Mouse (Mus musculus) embryonic facial prominence, embryonic 15.5 days (tissue): ENCODE measurements around the gene Xylt2. TPM values are rescaled to one million over a fixed set of nuclear protein-coding genes. Genes with fewer than 3 reads are reported as not detected.
A peak's percentile ranks its signal among the peaks of the same experiment; 100 is the strongest.
"Not testable (repeated sequence)": the region's sequence is repeated elsewhere in the genome, so short reads cannot be mapped to it uniquely, and the experiment has no call there.

Experiments used
- ATAC-seq: fragments of 200-750 bp; cut with Nextera tagmentation; 2 replicates; pipeline ENCODE4 v1.8.0; 2017; ENCODE audit warnings: low read depth, moderate TSS enrichment; ENCODE audit not compliant: insufficient number of reproducible peaks, low FRiP score, low TSS enrichment
- H3K27ac ChIP-seq: fragments of 300-500 bp; sonication (generic); replicated peaks from 2 replicates; pipeline ENCODE4 v1.5.1; 2015; ENCODE audit warnings: mild to moderate bottlenecking, inconsistent platforms
- H3K27me3 ChIP-seq: fragments of 300-500 bp; sonication (generic); 2 replicates; pipeline ENCODE4 v1.6.1; 2015; ENCODE audit warnings: inconsistent platforms
- H3K36me3 ChIP-seq: fragments of 300-500 bp; sonication (generic); 2 replicates; pipeline ENCODE4 v1.6.1; 2015; ENCODE audit warnings: mild to moderate bottlenecking, inconsistent platforms
- H3K4me1 ChIP-seq: fragments of 300-500 bp; sonication (generic); 2 replicates; pipeline ENCODE4 v1.6.1; 2015; ENCODE audit warnings: inconsistent platforms
- H3K4me2 ChIP-seq: fragments of 300-500 bp; sonication (generic); replicated peaks from 2 replicates; pipeline ENCODE4 v1.6.1; 2015; ENCODE audit warnings: mild to moderate bottlenecking, inconsistent platforms
- H3K4me3 ChIP-seq: fragments of 300-500 bp; sonication (generic); replicated peaks from 2 replicates; pipeline ENCODE4 v1.5.1; 2015; ENCODE audit warnings: mild to moderate bottlenecking, inconsistent platforms
- H3K9ac ChIP-seq: fragments of 300-500 bp; sonication (generic); 2 replicates; pipeline ENCODE4 v1.6.1; 2015; ENCODE audit warnings: inconsistent platforms
- H3K9me3 ChIP-seq: fragments of 300-500 bp; sonication (generic); replicated peaks from 2 replicates; pipeline ENCODE4 v1.6.1; 2016; ENCODE audit warnings: inconsistent platforms
- WGBS: fragments of 180-500 bp; shearing (Covaris S2); methylation state at CpG from one replicate; pipeline ENCODE4 v1.1.7; 2015; 5-methylcytosine and 5-hydroxymethylcytosine counted together
- polyA plus RNA-seq: library from polyadenylated mRNA; unstranded; fragments of >200 nt; fragmentation: Nextera tagmentation; extraction: Ambion mirVana; gene quantifications from 2 replicates; pipeline ENCODE4 v1.2.1, GENCODE M21; 2015

Gene Xylt2
- polyA plus RNA-seq, 1 experiment from 2014 or later = 26.3 TPM

- Histone ChIP-seq H3K4me1 (0 out of 2 replicates have a peak, but pooled peaks cover 4% of the 10 kb centered on the region), H3K27ac (no peak overlapping the region), H3K27me3 (no peaks in the 10 kb centered on the region), H3K4me2 (no peak overlapping the region), H3K4me3 (no peak overlapping the region), H3K9ac (no peak overlapping the region), H3K36me3 (no peaks in the 10 kb centered on the region), H3K9me3 (no peaks in the 10 kb centered on the region)
- 50% methylated on average over 27 of the region's 27 CpGs for WGBS
- ATAC-seq = no peak
Measured at GRCm38 (mm10) chr11:94701401-94702215, 24.3 kb upstream of the Xylt2 start.

- no peaks in the 10 kb centered on the region for H3K36me3 ChIP-seq
- H3K4me1 ChIP-seq = 0 out of 2 replicates have a peak, but pooled peaks cover 4% of the 10 kb centered on the region
- no peak overlapping the region for H3K4me3 ChIP-seq
- no peak overlapping the region for H3K4me2 ChIP-seq
- H3K9me3 ChIP-seq = no peaks in the 10 kb centered on the region
- H3K9ac ChIP-seq = no peak overlapping the region
- 95% methylated on average over 3 of the region's 3 CpGs for WGBS
- H3K27ac ChIP-seq = no peak overlapping the region
- ATAC-seq = no peak
- H3K27me3 ChIP-seq = no peaks in the 10 kb centered on the region
Measured at GRCm38 (mm10) chr11:94699399-94699798, 22.1 kb upstream of the Xylt2 start.

- Histone ChIP-seq H3K4me3 (no peak overlapping the region), H3K9me3 (no peaks in the 10 kb centered on the region), H3K4me1 (0 out of 2 replicates have a peak, but pooled peaks cover 4% of the 10 kb centered on the region), H3K27me3 (no peaks in the 10 kb centered on the region), H3K9ac (no peak overlapping the region), H3K27ac (no peak overlapping the region), H3K36me3 (no peaks in the 10 kb centered on the region), H3K4me2 (no peak overlapping the region)
- 49% methylated on average over 13 of the region's 13 CpGs for WGBS
- ATAC-seq = no peak
Measured at GRCm38 (mm10) chr11:94697703-94698464, 20.6 kb upstream of the Xylt2 start.

- Histone ChIP-seq H3K27me3 (no peaks in the 10 kb centered on the region), H3K36me3 (no peaks in the 10 kb centered on the region)
- WGBS = 87% methylated on average over 2 of the region's 2 CpGs
Measured at GRCm38 (mm10) chr11:94697140-94697539, 19.8 kb upstream of the Xylt2 start.

GRCm38 (mm10) chr11:94695508-94695907 lies 18.2 kb upstream of the Xylt2 start:
- Histone ChIP-seq H3K4me3 (no peak overlapping the region), H3K4me2 (no peak overlapping the region), H3K36me3 (no peaks in the 10 kb centered on the region), H3K4me1 (no peaks in the 10 kb centered on the region), H3K9me3 (no peaks in the 10 kb centered on the region), H3K27ac (no peak overlapping the region), H3K27me3 (no peaks in the 10 kb centered on the region), H3K9ac (no peak overlapping the region)
- 55% methylated on average over 6 of the region's 6 CpGs for WGBS
- no peak for ATAC-seq

More at GRCm38 (mm10) chr11:94697140-94697539, 19.8 kb upstream of the Xylt2 start:
- ATAC-seq = no peak
- H3K4me3 ChIP-seq = no peak overlapping the region
- 0 out of 2 replicates have a peak, but pooled peaks cover 4% of the 10 kb centered on the region for H3K4me1 ChIP-seq
- no peak overlapping the region for H3K27ac ChIP-seq
- H3K9ac ChIP-seq = no peak overlapping the region
- no peak overlapping the region for H3K4me2 ChIP-seq
- H3K9me3 ChIP-seq = no peaks in the 10 kb centered on the region

GRCm38 (mm10) chr11:94692502-94692901 lies 15.2 kb upstream of the Xylt2 start:
- ATAC-seq, H3K4me3 ChIP-seq, H3K9me3 ChIP-seq, H3K36me3 ChIP-seq, H3K27me3 ChIP-seq, H3K27ac ChIP-seq, H3K4me1 ChIP-seq, H3K4me2 ChIP-seq, H3K9ac ChIP-seq: not testable (repeated sequence)

- Histone ChIP-seq H3K27ac (no peak overlapping the region), H3K4me2 (no peak overlapping the region), H3K4me1 (no peaks in the 10 kb centered on the region), H3K27me3 (no peaks in the 10 kb centered on the region), H3K9me3 (no peaks in the 10 kb centered on the region), H3K36me3 (no peaks in the 10 kb centered on the region), H3K9ac (no peak overlapping the region), H3K4me3 (no peak overlapping the region)
- WGBS = 77% methylated on average over 6 of the region's 6 CpGs
- no peak for ATAC-seq
Measured at GRCm38 (mm10) chr11:94687178-94687577, 9.9 kb upstream of the Xylt2 start.

GRCm38 (mm10) chr11:94682427-94682826 lies 5.1 kb upstream of the Xylt2 start:
- peaks cover 9% of the 10 kb centered on the region for H3K4me1 ChIP-seq
- ATAC-seq = no peak
- no peak overlapping the region for H3K27ac ChIP-seq
- H3K36me3 ChIP-seq = no peaks in the 10 kb centered on the region
- H3K4me2 ChIP-seq = no peak overlapping the region
- H3K9ac ChIP-seq = no peak overlapping the region
- H3K27me3 ChIP-seq = no peaks in the 10 kb centered on the region
- no peaks in the 10 kb centered on the region for H3K9me3 ChIP-seq
- no peak overlapping the region for H3K4me3 ChIP-seq
- WGBS = 83% methylated on average over 7 of the region's 7 CpGs

- H3K4me1 ChIP-seq = peaks cover 11% of the 10 kb centered on the region
- H3K27ac ChIP-seq = no peak overlapping the region
- H3K36me3 ChIP-seq = no peaks in the 10 kb centered on the region
- no peaks in the 10 kb centered on the region for H3K27me3 ChIP-seq
- no peak for ATAC-seq
- H3K9ac ChIP-seq = no peak overlapping the region
- H3K4me3 ChIP-seq = no peak overlapping the region
- 78% methylated on average over 4 of the region's 4 CpGs for whole genome bisulfite sequencing
- H3K9me3 ChIP-seq = no peaks in the 10 kb centered on the region
- H3K4me2 ChIP-seq = no peak overlapping the region
Measured at GRCm38 (mm10) chr11:94681640-94682039, 4.3 kb upstream of the Xylt2 start.

- Histone ChIP-seq H3K27me3 (no peaks in the 10 kb centered on the region), H3K9ac (no peak overlapping the region), H3K9me3 (no peaks in the 10 kb centered on the region), H3K27ac (no peak overlapping the region), H3K4me3 (no peak overlapping the region), H3K4me1 (peaks cover 21% of the 10 kb centered on the region), H3K36me3 (no peaks in the 10 kb centered on the region), H3K4me2 (no peak overlapping the region)
- no peak for ATAC-seq
Measured at GRCm38 (mm10) chr11:94680639-94681038, 3.3 kb upstream of the Xylt2 start.

- no peak; the same call in 1 of the 2 replicates for ATAC-seq
- Histone ChIP-seq H3K4me3 (peak overlapping the region; percentile 85), H3K9me3 (no peaks in the 10 kb centered on the region), H3K36me3 (0 out of 2 replicates have a peak, but pooled peaks cover 3% of the 10 kb centered on the region), H3K9ac (peak overlapping the region; percentile 40), H3K27me3 (no peaks in the 10 kb centered on the region), H3K27ac (peak overlapping the region; percentile 93), H3K4me1 (peaks cover 35% of the 10 kb centered on the region), H3K4me2 (peak overlapping the region; percentile 66)
- WGBS = 21% methylated on average over 15 of the region's 15 CpGs
Measured at GRCm38 (mm10) chr11:94677607-94678145, 361 bp upstream of the Xylt2 start.
